In the genomic region with DNA sequence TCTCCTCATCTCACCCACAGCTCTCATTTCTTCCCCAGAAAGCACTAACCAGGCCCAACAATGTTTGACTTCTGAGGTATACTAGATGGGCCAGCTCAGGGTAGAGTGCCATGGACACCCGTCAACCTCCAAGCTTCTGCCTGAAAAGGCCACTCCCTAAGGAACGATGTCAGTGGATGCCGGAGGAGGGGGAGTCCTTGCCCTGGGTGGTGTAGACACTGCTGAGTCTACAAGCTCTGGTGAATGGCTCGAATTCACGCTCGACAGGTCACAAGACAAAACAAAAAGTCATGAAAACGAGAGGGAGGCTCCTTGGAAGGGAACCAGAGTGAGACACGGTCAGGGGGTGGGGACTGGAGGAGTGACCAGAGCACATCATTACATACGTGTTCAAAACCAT, we compare ENCODE assay signal across 18 mouse cellular contexts.
"Had no signal": no experiment of that assay in that cellular context is flagged by ENCODE, and none has a peak within 500 bp of the region (broad histone marks: within the 10 kb centered on the region; RNA-seq: fewer than 3 reads in every experiment).

No protein-coding gene starts in this region.

- H3K4me2 ChIP-seq: lung, embryonic 14.5 days; midbrain, embryonic 12.5 days; neural tube, embryonic 13.5 days; neural tube, embryonic 15.5 days had no signal

- H3K27me3 ChIP-seq: midbrain, embryonic 12.5 days; neural tube, embryonic 13.5 days; neural tube, embryonic 15.5 days had no signal

- H3K9ac ChIP-seq: lung, embryonic 14.5 days; midbrain, embryonic 12.5 days; neural tube, embryonic 13.5 days; neural tube, embryonic 15.5 days had no signal

- ATAC-seq: midbrain, embryonic 16.5 days had no signal

- H3K4me3 ChIP-seq: midbrain, embryonic 10.5 days; midbrain, embryonic 12.5 days; myocyte; neural tube, embryonic 13.5 days; neural tube, embryonic 15.5 days had no signal

- H3K9me3 ChIP-seq: midbrain, embryonic 10.5 days; midbrain, embryonic 12.5 days; neural tube, embryonic 13.5 days; neural tube, embryonic 15.5 days had no signal

- H3K27ac ChIP-seq: midbrain, embryonic 12.5 days; neural tube, embryonic 13.5 days; neural tube, embryonic 15.5 days had no signal

- H3K36me3 ChIP-seq: midbrain, embryonic 10.5 days; midbrain, embryonic 12.5 days; neural tube, embryonic 13.5 days; neural tube, embryonic 15.5 days had no signal

- DNase-seq: lung, embryonic 14.5 days; lung, postnatal 10 days; lung, postnatal 4 days; midbrain, embryonic 14.5 days; retina, postnatal 1 day; right cerebral cortex, adult 18-20 months; right cerebral cortex, postnatal 25 days; right cerebral cortex, postnatal 4 days; spleen, adult 18-20 months; thymus, adult 18-20 months; thymus, postnatal 14 days; thymus, postnatal 36 days had no signal
